Mouse (Mus musculus): ENCODE data around the gene Ttc6.

DNA sequence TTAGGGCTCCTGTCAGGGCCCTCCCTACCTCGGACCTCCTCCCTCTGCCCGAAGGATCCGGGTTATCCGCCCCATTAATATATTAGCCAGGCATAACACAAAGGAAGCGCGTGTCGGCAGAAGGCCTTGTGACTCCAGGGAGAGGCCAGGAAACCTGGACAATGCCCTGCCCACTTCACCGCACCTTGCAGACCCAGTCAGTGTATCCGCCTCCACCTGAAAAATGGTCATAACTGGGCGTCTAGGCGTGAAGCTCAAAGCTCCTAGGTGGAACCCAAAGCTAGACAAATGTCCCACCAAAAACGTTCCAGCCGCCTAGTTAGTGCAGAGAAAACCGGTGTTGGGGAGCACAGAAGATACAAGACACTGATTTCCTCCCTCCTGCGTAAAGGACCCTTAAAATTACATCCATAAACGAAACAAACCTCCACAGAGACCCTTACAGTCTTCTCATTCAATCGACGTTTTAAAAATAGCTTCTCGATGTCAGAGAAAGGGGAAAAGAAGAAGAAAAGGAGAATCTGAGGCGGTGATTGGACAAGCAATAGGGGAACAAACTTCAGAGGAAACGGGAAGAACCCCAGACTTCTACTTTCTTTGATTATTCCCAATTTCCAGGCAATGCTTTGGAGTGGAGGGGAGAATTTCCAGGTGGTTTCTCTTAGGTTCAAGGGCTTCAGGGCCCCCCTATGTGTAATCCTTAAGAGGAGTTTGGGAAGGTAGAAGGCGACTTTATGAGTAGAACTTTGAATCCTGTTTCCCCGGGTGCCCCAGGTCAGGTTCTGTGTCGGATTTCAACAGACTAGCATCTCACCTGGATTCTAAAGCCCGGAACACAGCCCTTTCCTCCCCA is 27.6 kb upstream of the Ttc6 start:
- TF ChIP-seq CTCF (IDR thresholded peaks at IDR 0.05; ENCODE audit: extremely low read depth, insufficient read length, insufficient replicate concordance, low read depth, low read length) (no peak), POLR2A (IDR thresholded peaks at IDR 0.05; ENCODE audit: low read depth, low read length) (no peak)

Measured in small intestine, adult 2 months (tissue).